Mouse (Mus musculus) frontal cortex, postnatal 10 days (tissue): ENCODE data around the gene Slc26a10.
"Not testable (repeated sequence)": the region's sequence is repeated elsewhere in the genome, so short reads cannot be mapped to it uniquely, and the experiment has no call there.

Source experiments
- DNase-seq, 2 experiments: peaks; one replicate each; pipeline ENCODE4 v3.0.0; 2022; ENCODE audit warnings: low spot score in 2 of 2, mixed read lengths in 1 of 2

Slc26a10 gene

DNA sequence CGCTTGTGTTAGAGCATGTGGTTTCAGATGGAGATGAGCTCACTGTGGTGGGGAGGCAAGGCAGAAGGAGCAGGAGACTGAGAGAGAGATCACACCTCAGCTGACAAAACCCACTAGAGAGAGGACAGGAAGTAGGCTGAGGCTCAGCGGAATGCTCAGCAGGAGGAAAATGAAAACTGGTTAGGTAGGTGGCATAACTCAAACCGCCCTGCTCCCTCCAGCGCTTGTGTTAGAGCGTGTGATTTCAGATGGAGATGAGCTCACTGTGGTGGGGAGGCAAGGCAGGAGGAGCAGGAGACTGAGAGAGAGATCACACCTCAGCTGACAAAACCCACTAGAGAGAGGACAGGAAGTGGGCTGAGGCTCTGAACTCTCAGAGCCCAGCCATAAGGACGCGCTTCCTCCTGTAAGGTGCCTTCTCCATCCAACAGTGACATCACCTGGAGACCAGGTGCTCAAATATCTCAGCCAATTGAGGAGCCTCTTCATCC lies 17.6 kb downstream of the Slc26a10 start:
- DNase-seq, result not testable (repeated sequence)

DNA sequence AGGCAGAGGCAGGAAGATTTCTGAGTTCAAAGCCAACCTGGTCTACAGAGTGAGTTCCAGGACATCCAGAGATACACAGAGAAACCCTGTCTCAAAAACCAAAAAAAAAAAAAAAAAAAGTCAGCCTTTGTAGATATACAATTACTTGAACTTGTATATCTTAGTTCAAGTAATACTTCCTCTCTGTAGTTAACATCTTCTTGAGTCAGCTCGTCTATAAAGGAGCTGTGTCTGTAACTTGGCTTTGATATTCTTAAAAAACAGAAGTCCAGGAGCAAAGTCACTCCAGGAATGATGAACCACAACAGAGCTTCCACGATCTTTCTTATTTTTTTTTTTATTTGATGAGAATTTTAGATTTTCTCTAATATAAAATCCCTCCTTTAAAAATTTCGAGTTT lies 19.7 kb downstream of the Slc26a10 start:
- no peak for DNase-seq

- no peak for DNase-seq
These were observed 20.4 kb downstream of the Slc26a10 start for GRCm38 (mm10) chr10:127160081-127160480.

GRCm38 (mm10) chr10:127158471-127158870 lies 22.0 kb downstream of the Slc26a10 start:
- DNase-seq, result no peak

DNA sequence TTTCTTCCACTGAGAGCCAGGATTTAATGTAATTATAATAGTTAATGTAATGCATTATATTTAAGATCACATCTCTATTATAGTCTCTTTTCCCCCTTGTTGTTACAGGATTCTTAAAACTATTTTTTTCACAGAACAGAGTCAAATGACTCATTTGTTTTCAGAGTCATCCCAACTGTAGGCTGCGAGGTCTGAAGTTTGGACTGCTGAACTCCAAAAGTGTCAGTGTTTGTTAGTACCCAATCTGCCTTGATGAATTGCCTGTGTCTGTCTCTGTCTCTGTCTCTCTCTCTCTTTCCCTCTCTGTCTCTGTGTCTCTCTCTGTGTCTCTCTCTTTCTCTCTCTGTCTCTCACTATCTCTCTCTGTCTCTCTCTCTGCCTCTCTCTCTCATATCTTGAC lies 23.9 kb downstream of the Slc26a10 start:
- DNase-seq, result no peak

- no peak for DNase-seq
These were observed 24.4 kb downstream of the Slc26a10 start for GRCm38 (mm10) chr10:127156089-127156488.

DNA sequence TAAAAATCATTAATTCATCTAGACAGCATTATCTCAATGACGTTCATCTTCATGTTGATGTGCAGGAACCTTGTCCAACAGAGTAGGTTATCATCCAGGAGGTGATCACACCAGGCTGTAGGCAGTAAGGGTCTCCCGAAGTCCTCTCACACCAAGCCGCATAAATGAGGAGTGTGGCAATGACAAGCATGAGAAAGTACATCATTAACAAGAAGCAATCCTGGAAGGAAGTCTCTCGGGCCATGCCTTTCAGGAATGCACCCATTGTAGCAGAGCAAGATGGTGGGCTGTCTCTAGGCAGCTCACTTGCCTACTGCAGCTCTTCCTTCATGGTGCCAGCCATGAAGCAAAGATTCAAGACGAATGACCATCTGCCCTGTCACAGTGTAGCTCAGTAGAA lies 25.8 kb downstream of the Slc26a10 start:
- no peak for DNase-seq

GRCm38 (mm10) chr10:127154241-127154640 lies 26.2 kb downstream of the Slc26a10 start:
- no peak for DNase-seq

DNA sequence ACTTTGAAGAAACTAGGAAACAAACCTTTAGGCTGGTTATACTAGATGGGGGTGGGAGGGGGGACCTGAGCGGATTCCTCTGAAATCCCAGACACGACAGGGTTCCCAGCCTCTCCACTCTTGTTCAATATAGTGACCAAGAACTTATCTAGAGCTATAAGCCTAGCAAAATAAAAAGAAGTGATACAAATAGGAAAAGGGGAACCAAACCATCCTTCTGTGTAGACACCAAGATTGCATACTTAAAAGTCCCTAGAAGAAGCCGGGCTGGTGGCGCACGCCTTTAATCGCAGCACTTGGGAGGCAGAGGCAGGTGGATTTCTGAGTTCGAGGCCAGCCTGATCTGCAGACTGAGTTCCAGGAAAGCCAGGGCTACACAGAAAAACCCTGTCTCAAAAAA lies 27.1 kb downstream of the Slc26a10 start:
- DNase-seq, result no peak

- DNase-seq, result not testable (repeated sequence)
These were observed 27.9 kb downstream of the Slc26a10 start for GRCm38 (mm10) chr10:127152556-127152955.

DNA sequence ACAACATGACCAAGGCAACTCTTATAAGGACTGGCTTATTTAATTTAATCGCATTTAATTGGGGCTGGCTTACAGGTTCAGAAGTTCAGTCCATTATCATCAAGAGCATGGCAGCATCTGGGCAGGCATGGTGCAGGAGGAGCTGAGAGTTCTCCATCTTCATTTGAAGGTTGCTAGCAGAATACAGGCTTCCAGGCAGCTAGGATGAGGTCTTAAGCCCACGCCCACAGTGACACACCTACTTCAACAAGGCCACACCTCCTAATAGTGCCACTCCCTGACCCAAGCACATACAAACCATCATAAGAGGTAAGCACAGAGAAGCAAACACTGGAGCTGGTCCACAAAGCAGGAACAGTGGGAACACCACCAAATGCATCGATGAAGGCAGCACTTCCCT lies 29.2 kb downstream of the Slc26a10 start:
- DNase-seq, result not testable (repeated sequence)

DNA sequence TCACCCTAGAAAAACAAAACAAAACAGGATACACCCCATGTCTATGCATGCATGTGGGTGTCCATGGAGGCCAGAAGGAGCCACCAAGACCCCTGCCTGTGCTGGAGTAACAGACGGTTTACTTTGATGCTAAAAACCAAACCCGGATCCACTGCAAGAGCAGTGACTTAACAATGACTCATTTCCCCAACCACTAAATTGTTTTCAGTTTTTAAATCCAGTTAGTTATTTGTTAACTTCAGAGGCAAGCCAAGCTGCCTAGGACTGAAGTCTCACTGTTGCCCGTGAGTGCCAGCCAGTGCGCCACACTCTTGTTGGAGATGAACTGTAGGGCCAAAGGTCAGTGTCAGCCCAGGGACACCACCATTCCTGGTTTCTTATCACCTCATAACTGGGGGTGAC lies 30.0 kb downstream of the Slc26a10 start:
- DNase-seq, result no peak

GRCm38 (mm10) chr10:127147135-127147534 lies 33.3 kb downstream of the Slc26a10 start:
- DNase-seq, result no peak

DNA sequence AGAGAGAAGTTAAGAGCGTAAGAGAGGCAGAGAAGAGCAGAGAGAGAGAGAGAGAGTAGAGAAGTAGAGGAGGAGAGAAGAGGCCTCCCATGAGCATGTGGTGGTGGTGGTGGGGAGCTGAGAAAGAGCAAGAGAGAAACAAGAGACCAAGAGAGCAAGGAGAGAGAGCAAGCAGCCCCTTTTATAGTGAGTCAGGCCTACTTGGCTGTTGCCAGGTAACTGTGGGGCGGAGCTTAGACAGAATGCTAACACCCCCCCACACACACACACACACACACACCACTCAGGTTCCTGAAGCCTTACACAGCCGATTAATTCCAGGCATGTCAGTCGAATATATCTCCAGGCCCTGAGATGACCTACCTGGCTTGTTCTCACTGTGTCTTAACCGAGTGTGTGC lies 35.1 kb downstream of the Slc26a10 start:
- DNase-seq, result no peak

DNA sequence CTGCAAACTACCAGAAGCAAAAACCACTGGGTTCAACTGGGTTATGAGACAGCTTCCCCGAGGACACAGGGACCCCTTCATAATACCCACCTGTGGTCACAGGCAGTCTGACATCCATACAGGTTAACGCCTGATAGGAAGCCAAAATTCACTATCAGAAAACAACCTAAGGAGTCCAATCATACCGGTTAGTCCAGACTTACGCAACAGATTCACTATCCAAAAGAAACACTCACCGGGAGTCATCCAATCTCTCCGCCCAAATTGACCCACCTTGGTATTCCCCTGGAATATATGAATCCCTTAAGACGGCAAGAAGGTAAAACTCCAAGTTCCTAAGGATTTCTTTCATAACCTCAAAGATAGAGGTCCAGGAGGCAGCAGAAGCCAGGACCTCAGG lies 35.9 kb downstream of the Slc26a10 start:
- DNase-seq, result no peak

GRCm38 (mm10) chr10:127143228-127143627 lies 37.2 kb downstream of the Slc26a10 start:
- DNase-seq, result no peak

GRCm38 (mm10) chr10:127141500-127141899 lies 38.9 kb downstream of the Slc26a10 start:
- DNase-seq, result no peak

GRCm38 (mm10) chr10:127140971-127141370 lies 39.5 kb downstream of the Slc26a10 start:
- DNase-seq, result no peak

DNA sequence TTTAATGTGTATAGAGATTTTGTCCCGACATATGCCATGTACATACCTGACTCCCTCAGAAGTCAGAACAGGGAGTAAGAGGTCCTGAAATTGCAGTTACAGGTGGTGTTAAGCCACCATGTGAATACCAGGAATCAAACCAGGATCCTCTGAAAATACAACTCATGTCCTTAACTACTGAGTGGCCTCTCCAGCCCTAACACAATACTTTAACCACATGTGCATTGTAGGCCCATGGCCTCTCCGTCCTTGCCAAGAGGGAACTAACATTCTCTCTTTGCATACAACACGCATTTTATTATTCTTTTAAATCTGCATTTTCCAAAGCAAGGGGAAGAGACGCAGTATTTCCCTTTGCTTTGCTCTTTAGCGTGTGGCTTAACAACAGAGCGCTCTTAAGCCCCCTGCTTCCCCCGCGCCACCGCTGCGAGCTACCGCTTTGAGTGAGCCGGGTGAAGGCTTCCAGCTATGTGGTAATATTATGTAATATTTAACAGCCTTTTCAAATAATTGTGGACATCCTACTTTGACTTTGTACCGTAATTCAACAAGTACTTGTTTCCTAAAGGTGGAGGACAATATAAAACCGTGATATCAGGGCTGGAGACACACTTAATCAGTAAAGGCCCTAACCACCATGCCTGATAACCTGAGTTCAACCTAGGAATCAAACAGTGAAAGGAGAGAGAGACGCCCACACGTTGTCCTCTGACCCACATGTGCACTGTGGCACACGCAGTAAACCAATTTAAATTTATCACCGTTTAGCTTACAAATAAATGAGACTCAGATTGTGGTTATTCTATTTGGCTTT lies 41.9 kb downstream of the Slc26a10 start:
- no peak for DNase-seq

DNA sequence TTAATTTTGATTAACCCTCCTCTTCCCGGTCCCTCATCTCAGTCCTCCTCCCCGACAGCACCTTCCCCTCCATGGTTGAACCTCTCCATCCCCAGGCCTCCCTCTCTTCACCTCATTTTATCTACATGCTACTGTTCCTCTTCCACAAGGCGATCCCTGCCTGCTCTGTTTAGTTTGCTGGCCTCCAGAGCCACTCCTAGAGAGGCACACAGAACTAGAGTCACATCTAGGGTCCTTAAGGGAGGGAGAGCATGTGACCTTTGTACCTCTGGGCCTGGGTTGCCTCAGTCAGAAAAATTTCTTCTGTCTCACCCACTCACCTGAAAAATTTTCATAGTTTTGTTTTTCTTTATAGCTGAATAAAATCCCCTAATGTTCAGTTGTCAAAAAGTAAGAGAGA lies 42.5 kb downstream of the Slc26a10 start:
- no peak for DNase-seq

DNA sequence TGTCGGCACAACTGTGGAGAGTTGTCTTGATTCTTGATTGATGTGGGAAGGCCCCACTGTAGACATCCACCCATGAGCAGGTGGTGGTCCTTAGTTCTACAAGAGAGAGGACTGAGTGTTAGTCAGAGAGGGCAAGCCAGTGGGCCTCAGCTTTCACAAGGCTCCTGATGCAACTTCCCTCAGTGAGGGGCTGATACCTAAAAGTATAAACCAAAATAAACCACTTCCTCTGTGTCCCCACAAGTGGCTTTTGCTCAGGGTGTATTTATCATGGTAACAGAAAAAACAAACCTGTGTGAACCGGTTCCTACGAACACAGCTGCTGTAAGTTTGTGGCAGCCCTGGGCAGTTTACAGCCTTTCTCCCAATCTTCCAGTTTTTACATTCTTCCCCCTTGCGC lies 43.9 kb downstream of the Slc26a10 start:
- DNase-seq, result no peak

DNA sequence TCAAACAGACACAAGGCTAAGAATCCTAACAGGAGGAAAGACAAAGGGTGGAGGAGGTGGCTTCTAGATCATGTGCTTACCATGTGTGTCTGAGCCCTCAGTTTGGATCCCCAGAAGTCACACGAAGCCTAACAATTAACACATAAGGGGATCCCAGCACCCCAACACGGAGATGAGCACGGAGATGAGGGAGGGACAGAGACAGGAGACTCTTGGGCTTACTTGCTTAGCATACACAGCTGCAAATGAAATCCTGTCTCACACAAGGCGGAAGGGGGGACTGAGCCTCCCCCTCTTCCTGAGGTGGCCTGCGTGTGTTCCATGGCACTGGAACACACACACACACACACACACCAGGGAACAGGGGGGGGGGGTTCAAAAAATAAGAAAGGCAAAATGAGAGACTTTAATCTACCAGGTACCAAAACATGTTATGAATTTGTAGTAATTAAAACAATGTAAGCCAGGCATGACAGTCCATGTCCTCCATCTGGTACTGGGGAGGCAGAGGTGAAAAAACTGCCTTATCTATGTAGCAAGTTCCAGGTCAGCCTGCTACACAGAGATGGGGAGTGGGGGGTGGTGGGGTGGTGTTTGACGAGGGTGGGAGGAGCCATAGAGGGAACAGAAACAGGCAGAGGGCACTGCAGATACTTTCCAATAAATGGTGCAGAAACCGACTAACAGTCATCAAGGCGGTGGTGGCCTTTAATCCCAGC lies 45.2 kb downstream of the Slc26a10 start:
- no peak for DNase-seq
